Mouse (Mus musculus): Measurements from ENCODE around the gene Tnnt3. TPM values are rescaled to one million over a fixed set of nuclear protein-coding genes. Genes with fewer than 3 reads are reported as not detected.

Gene Tnnt3
- polyA plus RNA-seq, 1 experiment = not detected

DNA sequence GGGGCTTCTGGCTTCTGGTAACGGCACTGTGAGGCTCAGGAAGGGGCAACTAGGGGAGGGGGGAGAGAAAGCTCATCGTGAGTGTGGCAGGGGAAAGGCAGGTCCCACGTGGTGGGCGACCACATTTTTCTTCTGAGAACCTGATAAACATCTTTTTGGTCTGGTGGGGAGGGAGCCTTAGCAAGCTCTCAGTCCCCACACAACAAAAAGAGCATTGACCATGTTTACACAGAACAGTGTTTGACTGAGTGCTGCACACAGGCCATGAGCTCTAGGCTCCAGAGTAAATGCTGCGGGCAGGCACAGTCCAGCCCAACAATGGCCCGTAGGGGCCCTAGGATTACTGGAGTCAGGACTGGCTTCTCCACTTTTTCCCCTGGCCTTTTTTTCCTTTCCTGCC is 40.1 kb downstream of the Tnnt3 start:
- Histone ChIP-seq H3K4me3 (replicated peaks) (no peak overlapping the region), H3K27me3 (ENCODE audit: control insufficient read depth) (no peaks in the 10 kb centered on the region), H3K9me3 (ENCODE audit: control insufficient read depth, low read length) (no peaks in the 10 kb centered on the region), H3K4me1 (ENCODE audit: control insufficient read depth) (peaks cover 27% of the 10 kb centered on the region), H3K36me3 (ENCODE audit: control insufficient read depth) (peaks cover 65% of the 10 kb centered on the region)
- TF ChIP-seq TAL1 (IDR thresholded peaks at IDR 0.05; ENCODE audit: low read length) = no peak
- TF ChIP-seq GATA1 (IDR thresholded peaks at IDR 0.05; ENCODE audit: low read length) = no peak

DNA sequence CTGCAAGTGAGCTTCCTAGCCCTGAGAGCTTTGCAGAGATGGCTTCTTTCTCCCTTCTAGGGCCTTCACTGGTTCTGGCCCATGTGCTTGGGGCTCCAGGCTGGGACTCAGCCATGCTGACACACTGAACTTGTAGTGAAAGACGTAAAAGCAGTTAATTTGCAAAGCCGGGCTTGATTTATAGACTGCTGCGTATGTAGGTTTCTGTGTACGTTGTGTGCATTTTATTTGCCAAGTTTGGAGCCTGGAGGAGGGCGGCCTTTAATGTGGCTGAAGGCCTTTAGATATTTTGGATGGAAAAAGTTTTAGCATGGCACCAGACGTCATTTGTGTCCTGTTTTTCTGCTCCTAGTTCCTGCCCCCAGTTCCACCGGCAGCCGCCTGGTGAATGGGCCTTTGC is 41.2 kb downstream of the Tnnt3 start:
- H3K9me3 ChIP-seq (ENCODE audit: control insufficient read depth, low read length) = no peaks in the 10 kb centered on the region
- peaks cover 17% of the 10 kb centered on the region for H3K4me1 ChIP-seq (ENCODE audit: control insufficient read depth)
- H3K27me3 ChIP-seq (ENCODE audit: control insufficient read depth) = no peaks in the 10 kb centered on the region
- TF ChIP-seq TAL1 (IDR thresholded peaks at IDR 0.05; ENCODE audit: low read length) (no peak), GATA1 (IDR thresholded peaks at IDR 0.05; ENCODE audit: low read length) (no peak)
- no peak overlapping the region for H3K4me3 ChIP-seq (replicated peaks)
- peaks cover 65% of the 10 kb centered on the region for H3K36me3 ChIP-seq (ENCODE audit: control insufficient read depth)

DNA sequence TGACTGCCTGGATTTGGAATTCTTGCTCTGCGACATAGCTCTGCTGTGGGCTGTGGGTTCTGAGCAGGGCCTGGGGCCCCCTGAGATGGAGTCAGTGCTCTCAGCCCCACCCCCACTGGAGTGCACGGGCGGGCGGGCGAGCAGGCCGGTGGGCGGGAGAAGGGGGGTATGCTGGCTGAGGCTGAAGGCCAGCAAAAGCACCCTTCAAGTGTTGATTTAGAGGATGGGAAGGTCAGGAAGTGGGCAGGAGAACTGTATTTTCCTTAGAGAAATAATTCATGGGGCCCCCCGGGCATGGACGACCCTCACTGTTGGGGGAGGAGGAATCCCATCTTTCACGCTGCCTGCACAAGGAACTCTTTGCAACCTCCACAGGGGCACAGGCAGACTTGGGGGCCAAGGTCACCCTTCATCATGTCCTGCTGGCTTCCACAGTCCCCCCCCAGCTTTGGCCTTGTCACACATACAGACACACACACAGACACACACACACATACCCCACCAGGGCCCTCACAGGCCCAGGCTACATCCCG is 44.2 kb downstream of the Tnnt3 start:
- TF ChIP-seq GATA1 (IDR thresholded peaks at IDR 0.05; ENCODE audit: low read length) = no peak
- TF ChIP-seq TAL1 (IDR thresholded peaks at IDR 0.05; ENCODE audit: low read length) = no peak
- H3K4me3 ChIP-seq (replicated peaks) = no peak overlapping the region
- peaks cover 13% of the 10 kb centered on the region for H3K4me1 ChIP-seq (ENCODE audit: control insufficient read depth)
- peaks cover 40% of the 10 kb centered on the region for H3K36me3 ChIP-seq (ENCODE audit: control insufficient read depth)
- no peaks in the 10 kb centered on the region for H3K27me3 ChIP-seq (ENCODE audit: control insufficient read depth)
- no peaks in the 10 kb centered on the region for H3K9me3 ChIP-seq (ENCODE audit: control insufficient read depth, low read length)

DNA sequence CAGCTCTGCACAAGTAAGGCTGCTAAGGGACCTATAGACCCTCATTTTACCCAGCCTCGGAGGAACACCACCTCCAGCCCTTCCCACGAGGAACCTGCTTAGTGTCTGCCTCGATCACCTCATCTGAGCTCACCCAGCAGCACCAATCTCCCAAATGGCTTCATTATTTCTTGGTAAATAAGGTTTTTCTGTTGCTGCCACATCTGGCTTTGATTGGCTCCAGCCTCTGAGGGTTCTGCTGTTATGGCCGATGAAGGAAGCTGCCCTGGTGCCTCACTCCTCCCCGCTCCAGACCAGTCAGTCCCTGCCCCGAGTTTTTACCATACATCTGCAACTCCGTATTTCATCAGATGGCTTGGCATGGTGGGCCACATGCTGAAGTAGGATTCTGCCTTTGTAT is 47.3 kb downstream of the Tnnt3 start:
- no peak overlapping the region for H3K4me3 ChIP-seq (replicated peaks)
- H3K4me1 ChIP-seq (ENCODE audit: control insufficient read depth) = peaks cover 2% of the 10 kb centered on the region; the same call in 1 of the 2 replicates
- no peaks in the 10 kb centered on the region for H3K9me3 ChIP-seq (ENCODE audit: control insufficient read depth, low read length)
- no peak for TF ChIP-seq TAL1 (IDR thresholded peaks at IDR 0.05; ENCODE audit: low read length)
- no peak for TF ChIP-seq GATA1 (IDR thresholded peaks at IDR 0.05; ENCODE audit: low read length)
- H3K36me3 ChIP-seq (ENCODE audit: control insufficient read depth) = peaks cover 15% of the 10 kb centered on the region
- no peaks in the 10 kb centered on the region for H3K27me3 ChIP-seq (ENCODE audit: control insufficient read depth)

DNA sequence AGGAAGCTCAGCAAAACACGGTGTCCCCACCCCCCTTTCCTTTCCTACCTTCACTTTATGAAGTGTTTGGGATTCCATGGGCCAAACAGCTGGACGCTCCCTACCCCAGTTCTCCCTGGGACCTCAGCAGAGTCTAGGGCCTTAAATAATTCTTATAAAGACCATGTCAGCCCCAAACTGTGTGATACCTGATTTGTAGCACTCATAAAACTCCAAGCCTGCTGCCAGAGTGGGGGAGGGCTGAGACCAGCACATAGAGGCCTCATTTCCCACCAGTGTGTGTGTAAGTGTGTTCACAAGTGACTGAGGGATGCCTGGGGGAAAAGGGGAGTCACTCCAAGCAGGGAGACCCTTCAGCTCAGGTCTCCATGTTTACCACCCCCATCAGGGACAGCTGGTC is 49.2 kb downstream of the Tnnt3 start:
- no peaks in the 10 kb centered on the region for H3K27me3 ChIP-seq (ENCODE audit: control insufficient read depth)
- no peak overlapping the region for H3K4me3 ChIP-seq (replicated peaks)
- no peak for TF ChIP-seq TAL1 (IDR thresholded peaks at IDR 0.05; ENCODE audit: low read length)
- no peak for TF ChIP-seq GATA1 (IDR thresholded peaks at IDR 0.05; ENCODE audit: low read length)
- peaks cover 6% of the 10 kb centered on the region for H3K4me1 ChIP-seq (ENCODE audit: control insufficient read depth)
- H3K9me3 ChIP-seq (ENCODE audit: control insufficient read depth, low read length) = no peaks in the 10 kb centered on the region
- peaks cover 4% of the 10 kb centered on the region for H3K36me3 ChIP-seq (ENCODE audit: control insufficient read depth)

DNA sequence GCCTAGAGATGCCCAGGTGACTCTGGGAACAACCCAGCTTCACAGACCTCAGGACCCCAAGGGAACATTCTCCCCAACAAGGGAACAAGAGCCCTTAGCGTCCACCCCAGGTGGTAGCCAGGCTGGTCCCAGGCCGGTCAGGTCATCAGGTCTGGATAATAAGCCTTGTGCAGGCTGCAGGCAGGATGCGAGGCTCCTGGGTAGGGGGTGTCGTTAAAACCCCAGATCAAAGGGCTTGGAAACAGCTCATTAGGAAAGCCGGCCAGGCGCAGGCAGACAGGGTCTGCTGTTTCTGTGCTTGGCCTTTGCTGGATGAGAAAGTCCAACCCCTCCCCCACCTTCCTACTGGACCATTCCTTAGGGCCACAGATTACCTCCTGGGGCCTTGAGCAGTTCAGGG is 50.1 kb downstream of the Tnnt3 start:
- Histone ChIP-seq H3K27me3 (ENCODE audit: control insufficient read depth) (no peaks in the 10 kb centered on the region), H3K4me3 (replicated peaks) (no peak overlapping the region), H3K36me3 (ENCODE audit: control insufficient read depth) (no peaks in the 10 kb centered on the region), H3K9me3 (ENCODE audit: control insufficient read depth, low read length) (no peaks in the 10 kb centered on the region), H3K4me1 (ENCODE audit: control insufficient read depth) (peaks cover 12% of the 10 kb centered on the region)
- TF ChIP-seq GATA1 (IDR thresholded peaks at IDR 0.05; ENCODE audit: low read length) (no peak), TAL1 (IDR thresholded peaks at IDR 0.05; ENCODE audit: low read length) (no peak)

DNA sequence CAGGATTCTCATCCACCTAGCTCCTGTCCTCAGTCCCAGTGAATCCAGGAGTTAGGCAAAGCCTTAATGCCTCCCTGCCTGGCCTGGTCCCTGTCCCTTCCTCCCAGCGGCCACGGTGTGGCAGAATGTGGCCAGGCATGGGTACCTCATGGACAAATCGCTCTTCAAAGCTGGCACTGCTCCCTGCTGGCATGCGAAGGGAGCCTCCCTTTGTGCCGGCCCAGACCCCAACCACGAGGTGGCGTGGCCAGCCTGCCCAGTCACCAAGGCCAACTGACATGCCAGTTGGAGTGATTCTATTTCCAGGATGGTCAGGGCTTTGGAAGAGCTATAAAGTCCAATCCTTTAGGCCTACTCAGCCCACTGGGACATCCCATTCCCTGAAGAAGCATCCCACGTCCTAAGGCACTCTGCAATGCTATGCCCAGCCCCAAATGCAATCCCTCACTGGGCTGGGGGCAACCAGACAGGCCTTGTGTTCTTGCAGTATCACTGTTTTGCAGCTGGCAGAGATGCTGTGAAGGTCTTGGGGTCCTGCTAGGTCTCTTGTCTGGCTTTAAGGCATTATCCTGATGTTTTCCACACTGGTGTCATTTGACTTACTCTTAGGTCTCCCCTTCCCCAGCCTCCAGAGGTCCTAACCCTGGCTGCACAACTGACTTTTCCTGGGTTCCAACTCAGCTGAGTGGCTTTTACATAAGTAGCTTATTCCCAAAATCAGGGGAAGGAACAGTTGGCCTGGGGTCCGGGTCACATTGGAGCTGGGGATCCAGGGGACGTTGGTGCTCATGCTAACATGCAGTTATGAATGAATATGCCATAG is 51.5 kb downstream of the Tnnt3 start:
- Histone ChIP-seq H3K27me3 (ENCODE audit: control insufficient read depth) (no peaks in the 10 kb centered on the region), H3K4me3 (replicated peaks) (no peak overlapping the region)
- TF ChIP-seq TAL1 (IDR thresholded peaks at IDR 0.05; ENCODE audit: low read length) (no peak), GATA1 (IDR thresholded peaks at IDR 0.05; ENCODE audit: low read length) (no peak)

DNA sequence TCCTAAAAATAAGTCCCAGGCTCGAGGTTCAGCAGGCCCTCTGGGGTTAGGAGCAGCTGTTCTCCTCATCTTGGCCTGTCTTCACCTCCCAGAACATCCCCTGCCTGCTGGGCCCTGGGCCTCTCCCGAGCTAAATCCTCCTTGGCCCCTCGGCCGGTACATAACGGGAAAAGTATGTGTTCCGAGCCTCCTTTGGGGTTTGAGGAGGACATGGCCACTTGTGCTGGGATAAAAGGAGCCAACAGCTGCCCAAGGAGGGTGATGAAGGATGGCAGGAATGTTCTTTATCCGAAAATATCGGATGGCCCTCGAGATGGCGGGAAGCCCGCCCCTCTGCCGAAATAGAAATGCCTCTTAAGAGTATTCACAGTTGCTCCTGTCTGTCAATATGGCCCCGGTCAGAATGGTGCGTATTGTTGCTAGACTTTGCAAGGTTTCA is 52.3 kb downstream of the Tnnt3 start:
- H3K36me3 ChIP-seq (ENCODE audit: control insufficient read depth) = no peaks in the 10 kb centered on the region
- no peaks in the 10 kb centered on the region for H3K27me3 ChIP-seq (ENCODE audit: control insufficient read depth)
- H3K9me3 ChIP-seq (ENCODE audit: control insufficient read depth, low read length) = no peaks in the 10 kb centered on the region
- no peak overlapping the region for H3K4me3 ChIP-seq (replicated peaks)
- peaks cover 16% of the 10 kb centered on the region for H3K4me1 ChIP-seq (ENCODE audit: control insufficient read depth)
- no peak for TF ChIP-seq GATA1 (IDR thresholded peaks at IDR 0.05; ENCODE audit: low read length)
- no peak for TF ChIP-seq TAL1 (IDR thresholded peaks at IDR 0.05; ENCODE audit: low read length)

More for the DNA sequence above, 51.5 kb downstream of the Tnnt3 start:
- Histone ChIP-seq H3K4me1 (ENCODE audit: control insufficient read depth) (peaks cover 16% of the 10 kb centered on the region), H3K36me3 (ENCODE audit: control insufficient read depth) (no peaks in the 10 kb centered on the region), H3K9me3 (ENCODE audit: control insufficient read depth, low read length) (no peaks in the 10 kb centered on the region)

DNA sequence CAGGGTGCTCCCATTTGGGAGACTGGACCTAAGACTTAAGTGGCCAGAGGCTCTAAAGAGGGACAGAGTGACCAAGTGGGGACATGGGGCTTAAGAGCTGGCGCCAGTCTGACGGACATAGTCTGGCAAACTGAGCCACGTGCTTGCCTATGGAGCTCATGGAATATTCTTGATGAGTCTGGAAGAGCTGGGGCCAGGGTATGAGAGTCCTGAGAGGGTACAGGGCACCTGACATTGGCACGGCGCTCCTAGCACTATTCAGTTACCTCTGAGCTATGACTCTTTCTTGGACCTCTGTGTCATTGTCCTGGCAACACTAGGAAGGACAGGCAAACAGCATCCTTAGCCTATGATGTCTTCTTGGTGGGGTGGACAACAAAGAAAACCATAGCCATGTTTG is 53.1 kb downstream of the Tnnt3 start:
- no peaks in the 10 kb centered on the region for H3K9me3 ChIP-seq (ENCODE audit: control insufficient read depth, low read length)
- no peaks in the 10 kb centered on the region for H3K27me3 ChIP-seq (ENCODE audit: control insufficient read depth)
- no peak overlapping the region for H3K4me3 ChIP-seq (replicated peaks)
- H3K36me3 ChIP-seq (ENCODE audit: control insufficient read depth) = no peaks in the 10 kb centered on the region
- TF ChIP-seq TAL1 (IDR thresholded peaks at IDR 0.05; ENCODE audit: low read length) (no peak), GATA1 (IDR thresholded peaks at IDR 0.05; ENCODE audit: low read length) (no peak)
- H3K4me1 ChIP-seq (ENCODE audit: control insufficient read depth) = peaks cover 16% of the 10 kb centered on the region

Data from erythroblast, embryonic 14.5 days (primary cell).